Mouse (Mus musculus) CH12F3 (cell line): Measurements from ENCODE around the gene Vmn1r36.
"Not testable (repeated sequence)": the region's sequence is repeated elsewhere in the genome, so short reads cannot be mapped to it uniquely, and the experiment has no call there.

Experiments used
- in situ Hi-C: fragments of 300-500 bp; cut with MboI; formaldehyde crosslinking; loops from 2 replicates; pipeline ENCODE4 v1.14.3; 2020; ENCODE audit warnings: low sequenced_read_pairs

Vmn1r36 gene

DNA sequence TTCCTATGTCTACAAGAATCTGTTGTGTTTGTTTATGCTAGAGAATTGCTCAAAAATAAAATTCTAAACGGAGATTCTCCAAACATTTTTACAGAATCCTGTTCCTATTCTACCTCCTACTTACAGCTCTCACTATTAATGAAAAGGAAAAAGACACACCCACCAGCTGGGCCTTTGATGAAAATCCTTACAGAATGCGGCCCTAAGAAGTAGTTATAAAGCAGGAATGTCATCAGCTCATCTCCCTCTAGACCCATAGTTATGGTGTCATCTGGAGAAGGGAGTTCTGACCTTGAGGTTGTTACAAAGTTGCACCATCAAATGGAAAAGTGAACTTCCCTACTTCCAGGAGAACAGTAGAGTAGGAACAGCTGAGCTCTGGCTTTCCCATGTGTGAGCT, at the start of gene Vmn1r36:
Vmn1r36 (minus strand) TSS at position 101 of the 400 bp plus-strand sequence.
- in situ Hi-C loops: not testable (repeated sequence)

GRCm38 (mm10) chr6:66729082-66729481, 10.1 kb upstream of the Vmn1r36 start, which contains the start of gene Vmn1r37:
Gene Vmn1r37 (plus strand): TSS chr6:66729382.
- in situ Hi-C loops: not testable (repeated sequence)

GRCm38 (mm10) chr6:66713854-66714253, 5.1 kb downstream of the Vmn1r36 start:
- in situ Hi-C loops: no loop called here

DNA sequence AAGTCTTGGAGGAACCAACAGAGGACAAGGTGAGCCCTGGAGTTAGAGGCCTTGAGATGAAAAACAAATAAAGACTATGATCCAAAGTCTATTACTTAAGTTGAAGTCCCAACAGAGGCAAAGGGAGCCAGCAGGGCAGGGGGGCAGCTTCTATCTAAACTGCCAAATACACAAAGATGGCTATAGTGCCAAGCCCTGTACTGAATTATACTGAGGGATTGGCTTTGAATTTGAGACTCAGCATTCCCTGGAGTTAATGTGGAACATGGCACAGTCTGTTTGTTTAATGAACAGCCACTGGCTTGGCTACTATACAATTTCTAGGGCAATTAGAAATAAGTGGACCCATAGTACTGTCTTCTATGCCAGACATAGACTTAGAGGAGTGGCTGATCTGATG, 10.1 kb downstream of the Vmn1r36 start:
- in situ Hi-C loops: no loop called here

GRCm38 (mm10) chr6:66685806-66686205, 33.2 kb downstream of the Vmn1r36 start, which contains the start of gene Vmn1r35:
Gene Vmn1r35 (minus strand): TSS chr6:66685906.
- in situ Hi-C loops: no loop called here
